Mouse (Mus musculus) cerebellum, adult 2 months (tissue): ENCODE data around the gene Olfr1423. TPM values are rescaled to one million over a fixed set of nuclear protein-coding genes. Genes with fewer than 3 reads are reported as not detected.

Source experiments
- DNase-seq, 2 experiments: peaks; one replicate each; pipeline ENCODE4 v3.0.0; 2021
- H3K27ac ChIP-seq: fragments of 200-500 bp; 2 replicates; pipeline ENCODE4 v1.5.1; 2012; ENCODE audit warnings: low read length, control low read depth, inconsistent platforms; ENCODE audit not compliant: insufficient read depth
- H3K27me3 ChIP-seq: fragments of 200-500 bp; 2 replicates; pipeline ENCODE4 v1.6.1; 2012; ENCODE audit warnings: inconsistent platforms, mild to moderate bottlenecking, low read length, moderate library complexity; ENCODE audit not compliant: control insufficient read depth, insufficient read depth
- H3K4me1 ChIP-seq: fragments of 200-500 bp; 2 replicates; pipeline ENCODE4 v1.6.1; 2011; ENCODE audit warnings: low read length; ENCODE audit not compliant: control insufficient read depth, insufficient read depth
- H3K4me3 ChIP-seq: fragments of 200-500 bp; replicated peaks from 2 replicates; pipeline ENCODE3; 2011; ENCODE audit warnings: mild to moderate bottlenecking, low read depth, low read length, control low read depth; ENCODE audit not compliant: insufficient read depth
- CTCF ChIP-seq: fragments of 200-500 bp; IDR thresholded peaks from 2 replicates; pipeline ENCODE4 v1.5.1; 2011; ENCODE audit warnings: low read depth, mild to moderate bottlenecking, control low read depth, low read length, moderate library complexity, borderline replicate concordance; ENCODE audit not compliant: insufficient read depth
- POLR2A ChIP-seq: fragments of 200-500 bp; IDR thresholded peaks from 2 replicates; pipeline ENCODE4 v1.6.1; 2011; ENCODE audit warnings: low read length, control low read depth, borderline replicate concordance; ENCODE audit not compliant: insufficient read depth
- WGBS: fragments of 180-500 bp; shearing (Covaris S2); methylation state at CpG from one replicate; pipeline ENCODE4 v1.1.7; 2018; 5-methylcytosine and 5-hydroxymethylcytosine counted together
- polyA plus RNA-seq: library from polyadenylated mRNA; depleted of rRNA; stranded (reverse); fragments of >200 nt; gene quantifications from 2 replicates; pipeline ENCODE4 v1.2.3, GENCODE M21; 2012

Gene Olfr1423
- polyA plus RNA-seq, 1 experiment, result not detected

DNA sequence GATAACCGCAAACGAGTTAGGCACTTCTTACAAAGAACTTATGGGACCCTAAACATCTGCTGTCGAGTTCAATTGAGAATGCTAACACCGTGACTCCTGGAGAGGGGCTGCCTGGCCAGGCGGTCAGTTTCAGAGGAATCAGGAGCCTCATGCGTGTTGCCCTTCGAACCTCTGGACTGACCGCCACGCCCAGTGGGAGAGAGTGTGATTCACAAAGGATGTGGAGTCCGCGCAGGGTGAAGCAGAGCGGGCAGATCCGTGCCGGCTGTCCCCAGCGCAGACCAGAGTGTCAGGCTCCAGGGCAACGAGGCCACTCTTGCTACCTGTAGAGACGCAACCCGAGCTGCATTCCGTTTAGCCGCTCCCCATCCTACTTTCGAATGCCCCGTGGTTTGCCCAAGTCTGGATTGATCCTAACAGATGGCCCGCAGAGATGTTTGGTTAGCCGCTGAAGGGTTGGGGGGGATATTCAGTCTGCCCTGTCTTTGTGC is 30.8 kb downstream of the Olfr1423 start:
- under 1% methylated on average over 24 of the region's 24 CpGs for WGBS
- Histone ChIP-seq H3K27me3 (no peaks in the 10 kb centered on the region), H3K4me3 (peak overlapping the region; percentile 90), H3K4me1 (no peaks in the 10 kb centered on the region), H3K27ac (peak overlapping the region; percentile 1)
- TF ChIP-seq CTCF (no peak), POLR2A (no peak)
- peak; percentile 68 to 71 for DNase-seq

DNA sequence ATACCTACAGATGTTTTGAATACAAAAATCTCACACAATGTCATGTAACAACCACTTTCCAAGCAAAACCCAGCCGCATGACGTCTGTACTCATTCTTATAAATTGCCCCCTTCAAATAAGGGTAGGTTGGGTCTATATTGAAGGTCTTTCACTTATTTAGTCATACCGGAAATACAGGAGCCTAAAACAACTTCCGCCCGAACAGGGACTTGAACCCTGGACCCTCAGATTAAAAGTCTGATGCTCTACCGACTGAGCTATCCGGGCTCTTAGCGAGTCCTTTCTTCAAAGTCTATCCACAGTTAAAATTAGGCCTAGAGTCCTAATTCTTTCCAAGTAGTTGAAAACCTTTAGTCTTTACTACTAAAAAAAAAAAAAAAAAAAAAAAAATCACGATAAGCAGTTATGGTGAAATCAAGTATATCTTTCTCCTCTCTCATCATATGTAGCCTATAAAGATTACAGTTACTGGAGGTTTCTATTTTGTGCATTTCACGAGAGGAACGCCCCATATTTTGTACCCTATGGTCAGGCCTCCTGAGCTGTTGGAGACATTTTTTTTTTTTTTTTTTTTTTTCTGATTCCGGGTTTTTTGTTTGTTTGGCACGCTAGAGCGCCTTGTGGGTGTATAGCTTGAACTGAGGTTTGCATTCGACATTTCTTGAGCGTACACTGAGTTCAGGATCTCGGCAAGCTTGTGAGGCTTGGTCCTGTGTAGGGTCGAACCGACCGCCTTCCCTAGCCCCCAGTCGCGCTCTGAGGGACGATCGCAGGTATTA is 31.4 kb downstream of the Olfr1423 start:
- H3K4me3 ChIP-seq, result peak overlapping the region; percentile 90
- 3% methylated on average over 24 of the region's 24 CpGs for WGBS
- no peaks in the 10 kb centered on the region for H3K27me3 ChIP-seq
- no peaks in the 10 kb centered on the region for H3K4me1 ChIP-seq
- TF ChIP-seq CTCF (no peak), POLR2A (no peak)
- peak overlapping the region; percentile 1 for H3K27ac ChIP-seq
- DNase-seq, result peak; percentile 73 to 75

GRCm38 (mm10) chr19:12008410-12009380 is 32.4 kb downstream of the Olfr1423 start:
- 38% methylated on average over 17 of the region's 17 CpGs for WGBS

GRCm38 (mm10) chr19:12007105-12007931 is 33.8 kb downstream of the Olfr1423 start:
- TF ChIP-seq POLR2A, result no peak
- peak; percentile 16; the same call in 1 of the 2 replicates for TF ChIP-seq CTCF
- WGBS, result 42% methylated on average over 17 of the region's 17 CpGs
- no peak overlapping the region for H3K4me3 ChIP-seq
- no peaks in the 10 kb centered on the region for H3K27me3 ChIP-seq
- DNase-seq, result peak; percentile 36 to 38
- no peak overlapping the region for H3K27ac ChIP-seq
- H3K4me1 ChIP-seq, result peaks cover 4% of the 10 kb centered on the region; the same call in 1 of the 2 replicates

More at GRCm38 (mm10) chr19:12008410-12009380, 32.4 kb downstream of the Olfr1423 start:
- Histone ChIP-seq H3K27ac (no peak overlapping the region), H3K4me3 (no peak overlapping the region), H3K27me3 (no peaks in the 10 kb centered on the region), H3K4me1 (peaks cover 4% of the 10 kb centered on the region; the same call in 1 of the 2 replicates)
- TF ChIP-seq POLR2A, result no peak
- no peak for TF ChIP-seq CTCF
- no peak for DNase-seq

DNA sequence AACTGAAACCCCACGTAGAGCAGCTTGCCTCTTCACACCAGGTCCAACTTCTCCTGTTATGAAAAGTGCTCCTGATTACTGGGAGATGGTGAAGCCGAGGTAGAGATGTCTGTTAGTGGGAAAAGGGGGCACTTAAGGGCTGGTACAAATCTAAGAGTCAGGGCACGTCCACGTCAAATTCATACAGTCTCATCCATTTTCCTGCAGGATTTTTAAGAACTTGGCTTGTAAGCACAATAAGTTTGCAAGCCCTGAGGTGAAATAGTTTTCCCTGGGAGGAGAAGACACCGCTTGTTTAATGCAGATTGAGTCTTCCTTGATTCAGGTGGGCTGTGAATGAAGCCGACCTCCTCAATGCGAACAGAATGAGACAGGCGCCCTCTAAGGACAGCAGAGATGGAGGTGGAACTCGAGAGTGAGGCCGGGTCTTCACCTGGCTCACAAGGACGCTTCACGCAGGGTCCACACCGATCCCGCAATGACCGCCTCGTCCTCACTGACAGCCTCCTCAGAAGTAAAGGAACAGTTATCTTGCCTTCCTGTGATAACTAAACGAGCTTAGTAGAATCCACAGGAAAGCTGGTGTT is 34.7 kb downstream of the Olfr1423 start:
- Histone ChIP-seq H3K27ac (no peak overlapping the region), H3K27me3 (no peaks in the 10 kb centered on the region), H3K4me3 (peak overlapping the region; percentile 79), H3K4me1 (peaks cover 4% of the 10 kb centered on the region; the same call in 1 of the 2 replicates)
- TF ChIP-seq POLR2A (no peak), CTCF (no peak)
- DNase-seq, result peak; percentile 50 to 55
- WGBS, result 5% methylated on average over 17 of the region's 17 CpGs

- peak overlapping the region; percentile 60; the same call in 1 of the 2 replicates for H3K27ac ChIP-seq
- H3K27me3 ChIP-seq, result no peaks in the 10 kb centered on the region
- H3K4me1 ChIP-seq, result peaks cover 4% of the 10 kb centered on the region; the same call in 1 of the 2 replicates
- under 1% methylated on average over 41 of the region's 41 CpGs for WGBS
- TF ChIP-seq POLR2A, result peak; percentile 54; the same call in 1 of the 2 replicates
- no peak for TF ChIP-seq CTCF
- peak overlapping the region; percentile 79 for H3K4me3 ChIP-seq
- peak; percentile 90 to 91 for DNase-seq
These were observed 35.4 kb downstream of the Olfr1423 start for GRCm38 (mm10) chr19:12005376-12006360.
